ENCODE assay signal across 10 mouse cellular contexts in the genomic region with DNA sequence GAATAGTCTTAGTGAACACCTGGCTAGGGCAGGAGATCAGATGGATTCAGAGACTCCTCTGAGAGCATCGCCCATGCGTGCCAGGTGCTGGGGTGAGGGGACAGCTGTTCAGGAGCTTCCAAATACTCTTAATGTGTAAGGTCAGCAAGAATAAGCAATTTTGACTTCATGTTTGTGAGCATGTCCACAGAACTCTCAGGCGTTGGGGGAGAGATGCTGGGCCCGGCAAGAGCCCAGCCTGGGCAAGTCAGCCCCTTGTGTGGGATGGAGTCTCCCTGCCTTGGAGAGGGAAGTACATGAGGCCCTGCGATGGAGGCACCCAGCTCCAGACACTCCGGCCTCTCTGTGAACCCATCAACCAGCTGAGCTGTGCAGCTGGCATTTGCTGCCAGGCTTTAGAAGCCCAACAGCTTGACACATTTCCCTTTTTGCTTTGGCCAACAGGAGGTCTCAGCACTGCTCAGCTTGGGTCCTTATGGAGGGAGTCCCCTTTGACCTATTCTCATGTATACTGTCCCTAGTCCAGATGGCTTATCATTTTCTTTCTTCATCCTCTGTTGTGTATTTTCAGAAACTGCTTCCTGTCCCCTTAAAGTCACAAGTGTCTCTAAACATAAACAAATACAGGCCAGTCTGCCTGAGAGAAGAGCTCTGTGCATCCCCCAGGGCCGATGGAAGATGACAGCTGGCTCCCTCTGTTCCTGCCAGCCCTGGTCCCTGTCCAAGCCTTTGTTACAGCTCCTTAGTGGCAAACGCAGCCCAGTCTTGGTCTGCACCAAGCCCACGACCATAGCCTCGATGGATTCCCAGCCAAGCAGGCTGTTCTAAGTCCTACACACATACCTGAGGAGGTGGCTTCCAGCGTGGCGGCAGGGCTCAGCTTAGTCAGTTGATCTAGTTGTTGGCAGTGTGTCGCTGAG.
DNase-seq lines count a peak whose midpoint lies in the region; ATAC-seq and TF ChIP-seq lines count a peak whose summit lies in the region.
"Had no signal": no experiment of that assay in that cellular context is flagged by ENCODE, and none has a peak within 500 bp of the region (broad histone marks: within the 10 kb centered on the region; RNA-seq: fewer than 3 reads in every experiment).

No protein-coding gene starts in this region.

- no peak overlapping the region for H3K4me3 ChIP-seq in layer of hippocampus, adult 2 months
- no peak overlapping the region for H3K4me3 ChIP-seq in midbrain, embryonic 15.5 days
- H3K4me3 ChIP-seq: erythroblast, embryonic 14.5 days; limb, embryonic 12.5 days had no signal

- peak overlapping the region; percentile 71 for H3K27ac ChIP-seq in layer of hippocampus, adult 2 months
- H3K27ac ChIP-seq in midbrain, embryonic 15.5 days, result peak overlapping the region; percentile 45
- H3K27ac ChIP-seq: limb, embryonic 12.5 days had no signal

- no peaks in the 10 kb centered on the region for H3K9me3 ChIP-seq in midbrain, embryonic 15.5 days
- H3K9me3 ChIP-seq: limb, embryonic 12.5 days had no signal

- DNase-seq in brain, embryonic 14.5 days (ENCODE audit: low read depth), result peak; percentile 82
- DNase-seq in cerebellum, adult 9-11 months, result peak; percentile 60
- DNase-seq in layer of hippocampus, adult 2 months (ENCODE audit: low spot score in 2 of 2), result peak; percentile 40 to 49
- no peak for DNase-seq in thymus, postnatal 0 days (ENCODE audit: low spot score)
- no peak for DNase-seq in embryo, embryonic 9.5 days (ENCODE audit: extremely low spot score)
- no peak for DNase-seq in thymus, postnatal 10 days (ENCODE audit: low spot score in 2 of 2)
- no peak for DNase-seq in heart, adult 8-10 months (ENCODE audit: low spot score)

- no peak for TF ChIP-seq POLR2A in brain, embryonic 14.5 days (IDR thresholded peaks at IDR 0.05; ENCODE audit: borderline replicate concordance, extremely low read depth, insufficient read depth, insufficient read length, poor library complexity, severe bottlenecking)

- H3K36me3 ChIP-seq in midbrain, embryonic 15.5 days (replicated peaks), result no peaks in the 10 kb centered on the region

- ATAC-seq in midbrain, embryonic 15.5 days (replicated peaks), result peak; percentile 18; the same call in 1 of the 2 replicates

- H3K9ac ChIP-seq in midbrain, embryonic 15.5 days, result no peak overlapping the region
- H3K9ac ChIP-seq: limb, embryonic 12.5 days had no signal

- no peaks in the 10 kb centered on the region for H3K27me3 ChIP-seq in midbrain, embryonic 15.5 days (replicated peaks)
- H3K27me3 ChIP-seq: limb, embryonic 12.5 days had no signal

- WGBS in midbrain, embryonic 15.5 days, result 53% methylated on average over 13 of the region's 13 CpGs

- peaks cover 29% of the 10 kb centered on the region for H3K4me1 ChIP-seq in midbrain, embryonic 15.5 days

- no peak for TF ChIP-seq CTCF in brain, embryonic 14.5 days (IDR thresholded peaks at IDR 0.05; ENCODE audit: borderline replicate concordance, extremely low read depth, insufficient read depth, insufficient read length)
- TF ChIP-seq CTCF in layer of hippocampus, adult 2 months (conservative IDR thresholded peaks at IDR 0.05), result no peak

- H3K4me2 ChIP-seq in midbrain, embryonic 15.5 days, result no peak overlapping the region
- H3K4me2 ChIP-seq: limb, embryonic 12.5 days had no signal

Comparison
In these comparisons a context has a peak if more than half of its experiments do, and no peak if none do; other contexts are left out.
1. DNase-seq: peak in brain, embryonic 14.5 days (single experiment), cerebellum, adult 9-11 months (single experiment) and layer of hippocampus, adult 2 months (2 of 2); none in thymus, postnatal 0 days (single experiment), embryo, embryonic 9.5 days (single experiment), thymus, postnatal 10 days (0 of 2) and heart, adult 8-10 months (single experiment).